Mouse (Mus musculus) limb, embryonic 11.5 days (tissue): ENCODE results near the gene 3300002I08Rik. TPM values are rescaled to one million over a fixed set of nuclear protein-coding genes. Genes with fewer than 3 reads are reported as not detected.
"Not testable (repeated sequence)": the region's sequence is repeated elsewhere in the genome, so short reads cannot be mapped to it uniquely, and the experiment has no call there.

Source experiments
- ATAC-seq: fragments of 200-750 bp; cut with Nextera tagmentation; 2 replicates; pipeline ENCODE4 v1.8.0; 2017; ENCODE audit warnings: low read depth; ENCODE audit not compliant: insufficient number of reproducible peaks, low FRiP score, low TSS enrichment
- DNase-seq: peaks from one replicate; pipeline ENCODE4 v3.0.0-alpha.2; 2015; ENCODE audit warnings: low spot score
- H3K27ac ChIP-seq: fragments of 300-500 bp; sonication (generic); replicated peaks from 2 replicates; pipeline ENCODE4 v1.5.1; 2014; ENCODE audit warnings: low read depth, mild to moderate bottlenecking, low read length
- H3K27me3 ChIP-seq: fragments of 300-500 bp; sonication (generic); 2 replicates; pipeline ENCODE4 v1.6.1; 2014; ENCODE audit warnings: mild to moderate bottlenecking, low read length, mixed read lengths; ENCODE audit not compliant: control insufficient read depth, insufficient read depth
- H3K36me3 ChIP-seq: fragments of 300-500 bp; sonication (generic); 2 replicates; pipeline ENCODE4 v1.6.1; 2014; ENCODE audit warnings: mild to moderate bottlenecking, low read length, moderate library complexity, mixed read lengths; ENCODE audit not compliant: control insufficient read depth, insufficient read depth
- H3K4me1 ChIP-seq: fragments of 300-500 bp; sonication (generic); 2 replicates; pipeline ENCODE4 v1.6.1; 2014; ENCODE audit warnings: low read length, mixed read lengths; ENCODE audit not compliant: control insufficient read depth, insufficient read depth
- H3K4me2 ChIP-seq: fragments of 300-500 bp; sonication (generic); 2 replicates; pipeline ENCODE4 v1.6.1; 2014; ENCODE audit warnings: low read depth, mild to moderate bottlenecking, moderate library complexity; ENCODE audit not compliant: severe bottlenecking
- H3K4me3 ChIP-seq: fragments of 300-500 bp; sonication (generic); 2 replicates; pipeline ENCODE4 v1.5.1; 2014; ENCODE audit warnings: low read depth, low read length
- H3K9ac ChIP-seq: fragments of 300-500 bp; sonication (generic); 2 replicates; pipeline ENCODE4 v1.6.1; 2014; ENCODE audit warnings: mild to moderate bottlenecking, low read length
- H3K9me3 ChIP-seq: fragments of 300-500 bp; sonication (generic); 2 replicates; pipeline ENCODE4 v1.6.1; 2016; ENCODE audit warnings: low read length; ENCODE audit not compliant: control insufficient read depth
- WGBS: fragments of 180-500 bp; shearing (Covaris S2); extraction: QIAGEN DNeasy Blood & Tissue Kit; methylation state at CpG from one replicate; pipeline ENCODE4 v1.1.7; 2014; 5-methylcytosine and 5-hydroxymethylcytosine counted together
- polyA plus RNA-seq: library from polyadenylated mRNA; unstranded; fragments of >200 nt; fragmentation: Nextera tagmentation; extraction: Ambion mirVana; gene quantifications from 2 replicates; pipeline ENCODE4 v1.2.1, GENCODE M21; 2014

The 3300002I08Rik gene
- polyA plus RNA-seq, result 9.4 and 9.9 TPM in 2 replicates

DNA sequence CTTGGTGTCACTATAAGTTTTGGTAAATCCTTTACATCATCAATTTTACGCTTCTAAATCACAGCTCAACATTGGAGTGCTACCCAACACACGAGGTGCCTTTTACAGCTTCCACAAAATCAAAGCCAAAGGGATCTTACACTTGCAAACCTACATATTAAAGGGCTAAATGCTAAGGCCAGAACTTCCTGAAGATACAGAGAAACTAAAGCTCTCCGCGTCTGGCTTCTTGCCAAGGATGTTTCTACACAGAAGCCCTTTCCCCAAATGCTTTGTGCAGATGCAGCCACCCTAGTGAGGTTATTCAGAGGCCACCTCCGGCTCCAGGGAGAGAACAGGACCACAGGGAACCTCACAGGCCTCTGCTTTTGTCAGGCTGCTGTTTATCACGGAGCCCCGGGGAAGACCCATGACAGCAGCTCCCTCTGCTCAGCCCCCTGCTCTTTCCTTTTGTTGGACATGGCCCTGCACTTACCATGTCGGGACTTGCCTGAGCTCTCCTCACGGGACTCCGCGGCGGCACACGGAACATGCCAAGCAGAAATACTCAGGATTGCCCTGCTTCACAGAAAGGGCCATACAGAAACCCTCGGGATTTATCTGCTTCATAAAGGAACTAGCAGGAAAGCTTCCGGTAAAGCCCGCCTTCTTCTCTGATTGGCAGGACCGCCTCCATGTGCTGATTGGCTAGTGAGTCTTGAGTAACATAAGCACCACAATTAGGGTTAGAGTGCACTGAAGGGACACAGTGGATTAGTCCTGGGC lies at the start of gene 3300002I08Rik:
3300002I08Rik (minus strand) TSS at position 653 of the 765 bp plus-strand sequence.
- WGBS, result 3% methylated on average over 15 of the region's 17 CpGs
- Histone ChIP-seq H3K27ac (peak within 1 kb of the TSS; percentile 21; the same call in 1 of the 2 replicates), H3K9ac (peak within 1 kb of the TSS; percentile 74), H3K4me3 (peak within 1 kb of the TSS; percentile 54), H3K4me2 (peak within 1 kb of the TSS; percentile 43)
- H3K4me1 ChIP-seq, H3K36me3 ChIP-seq, H3K9me3 ChIP-seq, H3K27me3 ChIP-seq: not testable (repeated sequence)
- ATAC-seq (peak; percentile 98), DNase-seq (peak; percentile 86)

DNA sequence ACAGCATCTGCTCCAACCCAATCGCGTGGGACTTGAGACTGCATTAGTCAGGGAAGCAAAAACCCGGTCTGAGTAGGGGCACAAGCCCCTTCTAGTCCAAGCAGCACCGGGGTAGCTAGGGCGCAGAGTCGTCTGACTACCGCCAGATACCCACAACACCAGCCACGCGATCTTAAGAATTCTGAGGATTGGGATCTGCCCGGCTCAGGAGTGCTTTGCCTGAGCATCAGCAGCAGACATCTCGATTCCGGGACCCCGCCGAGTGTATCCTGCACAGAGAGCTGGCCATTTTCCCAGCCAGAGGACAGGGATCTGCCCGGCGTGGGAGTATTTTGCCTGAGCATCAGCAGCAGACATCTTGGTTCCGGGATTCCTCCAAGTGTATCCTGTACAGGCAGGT lies 49.6 kb upstream of the 3300002I08Rik start:
- 90% methylated on average over 17 of the region's 17 CpGs for WGBS

DNA sequence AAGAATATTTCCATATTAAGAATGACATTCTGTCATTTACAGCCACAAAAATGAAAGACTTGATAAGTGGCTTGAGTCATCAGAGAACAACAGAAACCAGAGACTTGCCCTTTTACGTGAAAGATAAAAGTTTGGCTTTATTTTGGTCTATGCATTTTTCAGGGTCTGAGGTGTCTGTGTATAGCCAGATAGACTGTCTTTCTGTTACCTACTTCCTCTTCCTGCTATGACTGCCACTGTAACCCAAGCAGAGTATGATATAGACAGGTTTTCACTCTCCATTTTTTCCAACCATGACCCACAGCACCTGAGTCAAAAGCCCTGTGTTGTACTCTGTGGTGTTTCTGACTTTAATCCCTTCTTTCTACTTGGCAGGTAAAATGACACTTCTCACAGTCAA lies 27.6 kb upstream of the 3300002I08Rik start:
- Histone ChIP-seq H3K9me3 (no peaks in the 10 kb centered on the region), H3K27ac (no peak overlapping the region), H3K27me3 (no peaks in the 10 kb centered on the region), H3K4me1 (no peaks in the 10 kb centered on the region), H3K36me3 (no peaks in the 10 kb centered on the region), H3K4me3 (no peak overlapping the region), H3K9ac (no peak overlapping the region), H3K4me2 (no peak overlapping the region)
- no peak for ATAC-seq
- no peak for DNase-seq
- 91% methylated on average over 1 of the region's 1 CpGs for WGBS

More for the DNA sequence above, 49.6 kb upstream of the 3300002I08Rik start:
- not testable (repeated sequence) for DNase-seq, H3K27ac ChIP-seq, ATAC-seq, H3K4me2 ChIP-seq, H3K9ac ChIP-seq, H3K4me3 ChIP-seq, H3K27me3 ChIP-seq, H3K4me1 ChIP-seq, H3K36me3 ChIP-seq, H3K9me3 ChIP-seq

DNA sequence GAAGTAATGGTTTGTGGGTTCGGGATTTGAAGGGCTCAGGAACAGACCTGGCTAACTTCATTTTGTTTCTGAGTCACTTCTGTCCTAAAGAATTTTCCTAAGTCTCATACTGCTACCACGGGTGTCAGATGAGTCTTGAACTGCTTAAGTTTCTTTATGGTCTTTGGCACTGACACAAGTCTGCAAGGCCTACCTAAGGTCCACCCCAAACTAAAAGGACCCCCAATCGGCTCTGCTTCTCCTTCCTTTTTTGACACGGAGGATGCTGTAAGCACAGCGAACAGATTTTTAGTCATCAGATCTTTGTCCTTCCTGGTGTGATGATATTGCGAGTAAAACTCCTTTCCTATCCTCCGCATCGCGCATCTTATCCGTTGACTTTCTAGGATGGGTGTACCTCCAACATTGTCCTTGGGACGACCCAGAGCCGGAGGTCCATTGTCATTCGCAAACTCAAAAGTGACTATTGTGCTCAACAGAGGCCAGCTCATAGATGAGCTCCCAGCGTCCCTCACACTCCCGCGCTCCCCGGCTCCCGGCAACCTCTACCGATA lies 23.1 kb upstream of the 3300002I08Rik start:
- 94% methylated on average over 19 of the region's 19 CpGs for WGBS
- not testable (repeated sequence) for H3K4me3 ChIP-seq

DNA sequence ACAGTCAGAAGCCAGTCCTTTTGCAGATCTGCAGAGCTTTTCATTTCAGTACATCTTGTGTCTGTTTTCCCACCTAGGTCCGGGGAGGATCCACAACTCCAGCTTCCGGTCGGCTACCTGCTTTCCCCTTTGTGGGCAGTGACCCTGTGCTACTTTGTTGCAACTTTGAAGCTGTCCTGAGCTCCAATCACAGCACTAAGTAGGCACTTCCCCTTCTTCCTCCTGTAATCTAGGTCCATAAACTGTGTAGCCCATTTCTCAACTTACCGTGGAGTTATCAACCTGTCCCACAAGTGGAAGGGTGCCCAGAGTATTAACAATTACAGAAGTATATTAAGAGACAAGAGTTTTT lies 289 bp upstream of the 3300002I08Rik start:
- H3K9ac ChIP-seq, result peak overlapping the region; percentile 40
- WGBS, result 14% methylated on average over 4 of the region's 4 CpGs
- no peaks in the 10 kb centered on the region for H3K4me1 ChIP-seq
- no peaks in the 10 kb centered on the region for H3K36me3 ChIP-seq
- no peaks in the 10 kb centered on the region for H3K27me3 ChIP-seq
- no peak overlapping the region for H3K27ac ChIP-seq
- ATAC-seq, result peak; percentile 62; the same call in 1 of the 2 replicates
- no peak for DNase-seq
- H3K4me3 ChIP-seq, result peak overlapping the region; percentile 54
- H3K4me2 ChIP-seq, result peak overlapping the region; percentile 43
- H3K9me3 ChIP-seq, result no peaks in the 10 kb centered on the region

More for the DNA sequence above, 23.1 kb upstream of the 3300002I08Rik start:
- not testable (repeated sequence) for H3K27ac ChIP-seq, H3K27me3 ChIP-seq, H3K36me3 ChIP-seq, ATAC-seq, H3K9ac ChIP-seq, H3K4me1 ChIP-seq, H3K4me2 ChIP-seq, H3K9me3 ChIP-seq, DNase-seq

DNA sequence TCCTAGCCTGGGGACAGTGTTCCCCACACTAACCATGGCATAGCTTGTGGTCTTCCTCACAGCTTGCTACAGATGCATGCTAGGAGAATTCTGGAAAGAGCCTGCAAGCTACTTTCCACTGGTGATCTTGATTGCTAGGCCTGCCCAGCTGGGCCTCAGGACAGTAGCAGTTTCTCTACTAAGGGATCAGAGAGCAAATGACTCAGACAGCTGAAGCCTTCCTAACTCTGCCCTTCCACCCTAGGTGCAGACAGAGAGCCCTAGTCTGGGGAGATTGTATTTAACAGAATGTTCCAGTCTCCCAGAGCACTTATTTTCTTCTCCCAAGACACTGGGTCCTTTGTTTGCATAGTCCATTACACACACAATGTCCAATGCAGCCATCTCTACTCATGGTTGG lies 5.4 kb downstream of the 3300002I08Rik start:
- not testable (repeated sequence) for ATAC-seq, H3K36me3 ChIP-seq, H3K4me3 ChIP-seq, H3K9ac ChIP-seq, H3K9me3 ChIP-seq, H3K27me3 ChIP-seq, H3K4me1 ChIP-seq, H3K27ac ChIP-seq, DNase-seq, H3K4me2 ChIP-seq

DNA sequence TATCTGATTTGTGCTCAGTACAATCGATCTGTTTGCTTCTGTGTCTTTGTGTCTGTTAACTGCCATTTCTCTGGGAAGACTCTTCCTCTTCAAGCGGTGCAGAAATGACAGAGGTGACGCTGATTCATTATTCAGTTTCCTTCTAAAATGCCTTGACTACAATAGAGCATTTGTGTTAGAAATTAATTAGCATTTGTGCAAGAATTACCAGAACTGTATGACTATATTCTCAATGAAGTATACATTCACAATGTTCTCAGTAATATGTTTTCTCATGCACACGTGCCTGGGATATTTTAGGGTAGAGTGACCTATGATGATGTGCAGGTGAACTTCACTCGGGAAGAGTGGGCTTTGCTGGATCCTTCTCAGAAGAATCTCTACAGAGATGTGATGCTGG lies 39.2 kb downstream of the 3300002I08Rik start, which contains the start of gene Gm10130:
Gm10130 (plus strand) TSS at position 301 of the 400 bp plus-strand sequence.
- DNase-seq (no peak), ATAC-seq (no peak)
- H3K9me3 ChIP-seq, result peaks cover 5% of the 10 kb centered on the region; the same call in 1 of the 2 replicates
- no peak within 1 kb of the TSS for H3K4me2 ChIP-seq
- 92% methylated on average over 5 of the region's 5 CpGs for WGBS
- H3K4me3 ChIP-seq, result no peak within 1 kb of the TSS
- no peaks in the 10 kb centered on the region for H3K27me3 ChIP-seq
- no peak within 1 kb of the TSS for H3K27ac ChIP-seq
- peaks cover 5% of the 10 kb centered on the region; the same call in 1 of the 2 replicates for H3K36me3 ChIP-seq
- no peaks in the 10 kb centered on the region for H3K4me1 ChIP-seq
- H3K9ac ChIP-seq, result no peak within 1 kb of the TSS

DNA sequence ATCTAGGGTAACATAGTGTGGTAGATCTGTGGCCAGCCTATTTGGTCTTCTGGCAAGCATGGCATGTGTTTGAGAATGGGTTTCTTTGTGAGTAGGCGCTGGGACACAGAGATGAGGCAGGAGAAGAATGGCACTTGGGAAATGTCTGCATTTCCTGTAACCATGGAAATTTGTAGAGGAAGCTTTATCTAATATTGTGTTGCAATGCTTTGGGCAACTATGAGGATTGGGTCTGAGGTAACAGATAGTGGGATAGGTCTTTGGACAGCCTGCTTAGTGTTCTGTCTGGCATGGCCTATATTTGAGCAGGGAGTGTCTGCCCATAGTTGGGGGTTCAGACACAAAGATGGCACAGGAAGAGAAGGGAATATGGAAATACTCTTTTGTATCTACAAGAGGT lies 43.6 kb downstream of the 3300002I08Rik start:
- Histone ChIP-seq H3K4me1 (no peaks in the 10 kb centered on the region), H3K9me3 (peaks cover 5% of the 10 kb centered on the region; the same call in 1 of the 2 replicates), H3K27ac (no peak overlapping the region), H3K36me3 (peaks cover 4% of the 10 kb centered on the region; the same call in 1 of the 2 replicates), H3K27me3 (no peaks in the 10 kb centered on the region), H3K4me2 (no peak overlapping the region), H3K4me3 (no peak overlapping the region), H3K9ac (no peak overlapping the region)
- 95% methylated on average over 1 of the region's 1 CpGs for WGBS
- DNase-seq, result no peak
- no peak for ATAC-seq
